ENCODE assay signal across 10 mouse cellular contexts in genomic region chr5:33034100-33034499, GRCm38 (mm10). TPM values are rescaled to one million over a fixed set of nuclear protein-coding genes. Genes with fewer than 3 reads are reported as not detected.
A peak's percentile ranks its signal among the peaks of the same experiment; 100 is the strongest.
DNase-seq lines count a peak whose midpoint lies in the region; ATAC-seq lines count a peak whose summit lies in the region.
"Had no signal": no experiment of that assay in that cellular context is flagged by ENCODE, and none has a peak within 500 bp of the region (broad histone marks: within the 10 kb centered on the region; RNA-seq: fewer than 3 reads in every experiment).

No protein-coding gene starts in this region.

- H3K9me3 ChIP-seq in liver, embryonic 11.5 days (ENCODE audit: control insufficient read depth, low read length), result no peaks in the 10 kb centered on the region
- H3K9me3 ChIP-seq in heart, embryonic 10.5 days, result no peaks in the 10 kb centered on the region
- H3K9me3 ChIP-seq: embryonic facial prominence, embryonic 15.5 days; neural tube, embryonic 12.5 days had no signal

- H3K27me3 ChIP-seq in liver, embryonic 11.5 days (replicated peaks; ENCODE audit: control insufficient read depth, insufficient read depth, low read length), result no peaks in the 10 kb centered on the region
- no peaks in the 10 kb centered on the region for H3K27me3 ChIP-seq in heart, embryonic 10.5 days (ENCODE audit: insufficient read depth, poor library complexity, severe bottlenecking)
- H3K27me3 ChIP-seq: embryonic facial prominence, embryonic 15.5 days; neural tube, embryonic 12.5 days had no signal

- no peaks in the 10 kb centered on the region for H3K36me3 ChIP-seq in liver, embryonic 11.5 days (ENCODE audit: control insufficient read depth, insufficient read depth, low read length)
- 0 out of 2 replicates have a peak, but pooled peaks cover under 1% of the 10 kb centered on the region for H3K36me3 ChIP-seq in heart, embryonic 10.5 days
- H3K36me3 ChIP-seq: neural tube, embryonic 12.5 days had no signal

- peaks cover 21% of the 10 kb centered on the region for H3K4me1 ChIP-seq in liver, embryonic 11.5 days (replicated peaks; ENCODE audit: control insufficient read depth, insufficient read depth, low read length)
- H3K4me1 ChIP-seq in heart, embryonic 10.5 days, result peaks cover 17% of the 10 kb centered on the region
- H3K4me1 ChIP-seq: embryonic facial prominence, embryonic 15.5 days had no signal

- no peak overlapping the region for H3K27ac ChIP-seq in liver, embryonic 11.5 days (ENCODE audit: low read depth, low read length)
- H3K27ac ChIP-seq in heart, embryonic 10.5 days, result no peak overlapping the region
- H3K27ac ChIP-seq: embryonic facial prominence, embryonic 15.5 days; neural tube, embryonic 12.5 days had no signal

- H3K4me2 ChIP-seq in liver, embryonic 11.5 days, result peak overlapping the region; percentile 43
- H3K4me2 ChIP-seq: embryonic facial prominence, embryonic 15.5 days; neural tube, embryonic 12.5 days had no signal

- H3K4me3 ChIP-seq in liver, embryonic 11.5 days (ENCODE audit: low read depth, low read length), result no peak overlapping the region
- H3K4me3 ChIP-seq in heart, embryonic 10.5 days, result no peak overlapping the region
- H3K4me3 ChIP-seq: embryonic facial prominence, embryonic 15.5 days; neural tube, embryonic 12.5 days had no signal

- no peak overlapping the region for H3K9ac ChIP-seq in liver, embryonic 11.5 days (ENCODE audit: low read depth, low read length)
- H3K9ac ChIP-seq: embryonic facial prominence, embryonic 15.5 days; neural tube, embryonic 12.5 days had no signal

- peak; percentile 43; the same call in 1 of the 2 replicates for ATAC-seq in liver, embryonic 11.5 days (replicated peaks; ENCODE audit: low FRiP score)

- WGBS in liver, embryonic 11.5 days, result 22% methylated on average over 7 of the region's 7 CpGs
- WGBS in heart, embryonic 10.5 days, result 17% methylated on average over 7 of the region's 7 CpGs

- DNase-seq in spleen, adult 12 weeks (ENCODE audit: low spot score), result peak; percentile 27
- no peak for DNase-seq in spleen, adult 18-20 months
- DNase-seq in embryo, embryonic 10.5 days (ENCODE audit: low spot score), result peak; percentile 44
- DNase-seq in liver, embryonic 11.5 days (ENCODE audit: low spot score), result no peak
- peak; percentile 40 to 59 for DNase-seq in thymus, postnatal 36 days
- DNase-seq in ovary, adult 18-20 months (ENCODE audit: low spot score), result no peak
- DNase-seq in heart, embryonic 10.5 days (ENCODE audit: low spot score), result no peak
- no peak for DNase-seq in frontal cortex, postnatal 10 days (ENCODE audit: low spot score in 2 of 2)

RNA-seq across cellular contexts. Expression of gene Ywhah, which starts 15.5 kb away (rescaled TPM):
- 361 and 380 TPM in 2 replicates for polyA plus RNA-seq in liver, embryonic 11.5 days (2014; fragmentation: Nextera tagmentation; extraction: Ambion mirVana)
- 471 and 500 TPM in 2 replicates for polyA plus RNA-seq in heart, embryonic 10.5 days (2016; fragmentation: Nextera tagmentation; extraction: Ambion mirVana)

Comparison
In these comparisons a context has a peak if more than half of its experiments do, and no peak if none do; other contexts are left out.
1. DNase-seq: peak in spleen, adult 12 weeks (single experiment), embryo, embryonic 10.5 days (single experiment) and thymus, postnatal 36 days (2 of 2); none in spleen, adult 18-20 months (0 of 2), liver, embryonic 11.5 days (single experiment), ovary, adult 18-20 months (single experiment), heart, embryonic 10.5 days (single experiment) and frontal cortex, postnatal 10 days (0 of 2).